Mouse (Mus musculus) intestine, postnatal 0 days (tissue): ENCODE results near the gene Gm20822. TPM values are rescaled to one million over a fixed set of nuclear protein-coding genes. Genes with fewer than 3 reads are reported as not detected.
"Not testable (repeated sequence)": the region's sequence is repeated elsewhere in the genome, so short reads cannot be mapped to it uniquely, and the experiment has no call there.

Source experiments
- ATAC-seq: fragments of 200-750 bp; cut with Nextera tagmentation; 2 replicates; pipeline ENCODE4 v1.8.0; 2017; ENCODE audit warnings: mild to moderate bottlenecking, moderate TSS enrichment, moderate library complexity
- H3K27ac ChIP-seq: fragments of 300-500 bp; sonication (generic); 2 replicates; pipeline ENCODE4 v1.5.1; 2014; ENCODE audit warnings: mild to moderate bottlenecking, low read depth, low read length, moderate library complexity
- H3K27me3 ChIP-seq: fragments of 300-500 bp; sonication (generic); replicated peaks from 2 replicates; pipeline ENCODE4 v1.6.1; 2014; ENCODE audit warnings: low read length, mixed read lengths; ENCODE audit not compliant: control insufficient read depth, insufficient read depth
- H3K36me3 ChIP-seq: fragments of 300-500 bp; sonication (generic); 2 replicates; pipeline ENCODE4 v1.6.1; 2014; ENCODE audit warnings: mild to moderate bottlenecking, moderate library complexity; ENCODE audit not compliant: control insufficient read depth, insufficient read depth
- H3K4me1 ChIP-seq: fragments of 300-500 bp; sonication (generic); replicated peaks from 2 replicates; pipeline ENCODE4 v1.6.1; 2014; ENCODE audit warnings: antibody characterized with exemption, low read length, mixed read lengths; ENCODE audit not compliant: control insufficient read depth, insufficient read depth
- H3K4me2 ChIP-seq: fragments of 300-500 bp; sonication (generic); replicated peaks from 2 replicates; pipeline ENCODE4 v1.6.1; 2014; ENCODE audit warnings: low read depth, mild to moderate bottlenecking, moderate library complexity
- H3K4me3 ChIP-seq: fragments of 300-500 bp; sonication (generic); 2 replicates; pipeline ENCODE4 v1.5.1; 2014; ENCODE audit warnings: low read depth, low read length
- H3K9ac ChIP-seq: fragments of 300-500 bp; sonication (generic); 2 replicates; pipeline ENCODE4 v1.6.1; 2014; ENCODE audit warnings: mild to moderate bottlenecking, low read depth, low read length
- H3K9me3 ChIP-seq: fragments of 300-500 bp; sonication (generic); 2 replicates; pipeline ENCODE4 v1.6.1; 2016; ENCODE audit warnings: mixed run types; ENCODE audit not compliant: control insufficient read depth
- WGBS: fragments of 180-500 bp; shearing (Covaris S2); extraction: QIAGEN DNeasy Blood & Tissue Kit; methylation state at CpG from one replicate; pipeline ENCODE4 v1.1.7; 2014; 5-methylcytosine and 5-hydroxymethylcytosine counted together
- polyA plus RNA-seq: library from polyadenylated mRNA; unstranded; fragments of >200 nt; fragmentation: Nextera tagmentation; extraction: Ambion mirVana; gene quantifications from 2 replicates; pipeline ENCODE4 v1.2.1, GENCODE M21; 2015

Gene Gm20822
- polyA plus RNA-seq, result not detected in 2 replicates

DNA sequence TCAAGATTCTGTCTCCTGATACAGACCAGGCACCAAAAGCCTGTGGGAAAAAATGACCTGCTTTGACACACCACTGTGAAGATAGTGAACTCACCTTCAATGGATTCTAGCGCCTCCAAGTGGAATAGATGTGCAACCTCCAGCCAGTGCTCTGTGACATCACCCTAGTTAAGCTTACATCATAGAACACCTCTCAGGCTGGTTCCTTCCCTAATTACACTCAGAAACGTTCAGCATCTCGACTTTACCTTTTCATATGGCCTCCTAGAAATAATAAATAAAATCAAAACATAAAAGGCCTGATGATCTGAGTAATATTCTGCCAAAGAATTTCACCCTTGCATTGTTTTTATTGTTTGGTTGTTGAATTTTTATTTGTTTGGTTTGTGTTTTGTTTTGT lies at the start of gene Gm20822:
Gene Gm20822 (minus strand): TSS at position 101 of the 400 bp plus-strand sequence.
- WGBS, result no CpG with 5 or more reads among the region's 3 CpGs
- H3K9me3 ChIP-seq, H3K27me3 ChIP-seq, H3K27ac ChIP-seq, H3K36me3 ChIP-seq, ATAC-seq, H3K4me2 ChIP-seq, H3K4me1 ChIP-seq, H3K4me3 ChIP-seq, H3K9ac ChIP-seq: not testable (repeated sequence)
